Mouse (Mus musculus) erythroblast, adult 5-6 weeks (primary cell): ENCODE data around the gene Pelp1. TPM values are rescaled to one million over a fixed set of nuclear protein-coding genes. Genes with fewer than 3 reads are reported as not detected.
"Not testable (repeated sequence)": the region's sequence is repeated elsewhere in the genome, so short reads cannot be mapped to it uniquely, and the experiment has no call there.

ENCODE experiments used
- ATAC-seq: replicated peaks from 2 replicates; pipeline ENCODE4 v1.8.0; 2016; ENCODE audit warnings: moderate number of reproducible peaks, mild to moderate bottlenecking, moderate TSS enrichment, inconsistent platforms; ENCODE audit not compliant: poor library complexity, low FRiP score, severe bottlenecking
- total RNA-seq, 2 experiments: library from RNA; stranded (forward) in 1 of 2; stranded (reverse) in 1 of 2; fragments of 150-400 nt in 1 of 2; fragments of 200-764, 138-1000 nt in 1 of 2; gene quantifications; 2 replicates each; pipeline versions ENCODE4 v1.2.3 to v1.2.4; 2015 to 2017; ENCODE audit warnings: low replicate concordance in 2 of 2

The Pelp1 gene
- total RNA-seq, 2 experiments from 2014 or later: 1.1 to 1.7 TPM

GRCm38 (mm10) chr11:70432048-70432894, 22.4 kb upstream of the Pelp1 start, which contains the start of gene Arrb2:
Arrb2 (plus strand) TSS chr11:70432635.
- peak; percentile 90 for ATAC-seq

GRCm38 (mm10) chr11:70431574-70431973, 21.7 kb upstream of the Pelp1 start:
- no peak for ATAC-seq

- ATAC-seq: not testable (repeated sequence)
These were observed 16.8 kb upstream of the Pelp1 start for GRCm38 (mm10) chr11:70426598-70426997.

GRCm38 (mm10) chr11:70419486-70419885, 9.7 kb upstream of the Pelp1 start:
- no peak for ATAC-seq

- no peak for ATAC-seq
These were observed 8.4 kb upstream of the Pelp1 start for GRCm38 (mm10) chr11:70418199-70418598.

GRCm38 (mm10) chr11:70413961-70414360, 4.1 kb upstream of the Pelp1 start:
- ATAC-seq: peak; percentile 47

GRCm38 (mm10) chr11:70412591-70412990, 2.8 kb upstream of the Pelp1 start:
- no peak for ATAC-seq

- ATAC-seq: peak; percentile 42
These were observed 439 bp upstream of the Pelp1 start for GRCm38 (mm10) chr11:70410297-70410643.

GRCm38 (mm10) chr11:70403598-70403997, 6.2 kb downstream of the Pelp1 start:
- no peak for ATAC-seq

- ATAC-seq: no peak
These were observed 20.4 kb downstream of the Pelp1 start for GRCm38 (mm10) chr11:70389421-70389820.

- no peak for ATAC-seq
These were observed 22.4 kb downstream of the Pelp1 start for GRCm38 (mm10) chr11:70387436-70387835.

GRCm38 (mm10) chr11:70384136-70384535, 25.7 kb downstream of the Pelp1 start:
- ATAC-seq: no peak

GRCm38 (mm10) chr11:70381330-70381729, 28.5 kb downstream of the Pelp1 start:
- ATAC-seq: no peak

- no peak for ATAC-seq
These were observed 29.3 kb downstream of the Pelp1 start for GRCm38 (mm10) chr11:70380478-70381005.

GRCm38 (mm10) chr11:70376054-70376453, 33.8 kb downstream of the Pelp1 start:
- no peak for ATAC-seq

GRCm38 (mm10) chr11:70374302-70374701, 35.5 kb downstream of the Pelp1 start:
- ATAC-seq: no peak

- no peak for ATAC-seq
These were observed 36.8 kb downstream of the Pelp1 start for GRCm38 (mm10) chr11:70372849-70373557.

- ATAC-seq: no peak
These were observed 37.4 kb downstream of the Pelp1 start for GRCm38 (mm10) chr11:70372396-70372795.

- not testable (repeated sequence) for ATAC-seq
These were observed 41.2 kb downstream of the Pelp1 start for GRCm38 (mm10) chr11:70368626-70369025.

GRCm38 (mm10) chr11:70367701-70368100, 42.1 kb downstream of the Pelp1 start:
- ATAC-seq: not testable (repeated sequence)

GRCm38 (mm10) chr11:70351868-70352267, 58.0 kb downstream of the Pelp1 start, which contains the start of gene Alox15:
Alox15 (minus strand) TSS chr11:70352031.
- ATAC-seq: no peak
